Mouse (Mus musculus) kidney, adult 2 months (tissue): ENCODE data around the gene Frmd4a.

Experiments
- CTCF ChIP-seq: fragments of 200-500 bp; conservative IDR thresholded peaks from 2 replicates; pipeline ENCODE4 v1.5.1; 2011; ENCODE audit warnings: low read depth, mild to moderate bottlenecking, control low read depth, low read length, moderate library complexity, mixed read lengths; ENCODE audit not compliant: insufficient read depth, insufficient read length
- POLR2A ChIP-seq: fragments of 200-500 bp; IDR thresholded peaks from one replicate; pipeline ENCODE4 v1.6.1; 2011; ENCODE audit warnings: low read depth, low read length, control low read depth

DNA sequence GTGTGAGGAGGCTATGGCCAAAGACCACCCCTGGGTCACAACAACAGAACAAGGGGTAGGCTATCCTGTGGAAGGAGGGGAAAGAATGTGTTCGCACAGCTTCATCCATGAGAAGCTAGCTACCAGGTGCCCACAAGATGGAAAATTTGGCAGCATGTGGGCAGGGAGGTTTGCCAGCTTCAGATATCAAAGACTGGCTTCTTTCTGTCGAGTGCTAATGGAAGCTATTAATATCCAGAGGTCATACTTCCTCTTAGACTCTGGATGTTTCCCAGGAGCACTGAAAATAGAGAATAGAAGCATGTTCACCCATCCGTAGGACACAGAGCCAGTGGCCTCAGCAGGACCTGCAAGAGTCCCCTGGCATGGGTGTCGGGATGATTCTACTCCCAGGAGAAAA is 170.0 kb downstream of the Frmd4a start:
- TF ChIP-seq POLR2A, result no peak
- no peak for TF ChIP-seq CTCF
